Comparison of ENCODE assay signal across 12 mouse cellular contexts in the genomic region with DNA sequence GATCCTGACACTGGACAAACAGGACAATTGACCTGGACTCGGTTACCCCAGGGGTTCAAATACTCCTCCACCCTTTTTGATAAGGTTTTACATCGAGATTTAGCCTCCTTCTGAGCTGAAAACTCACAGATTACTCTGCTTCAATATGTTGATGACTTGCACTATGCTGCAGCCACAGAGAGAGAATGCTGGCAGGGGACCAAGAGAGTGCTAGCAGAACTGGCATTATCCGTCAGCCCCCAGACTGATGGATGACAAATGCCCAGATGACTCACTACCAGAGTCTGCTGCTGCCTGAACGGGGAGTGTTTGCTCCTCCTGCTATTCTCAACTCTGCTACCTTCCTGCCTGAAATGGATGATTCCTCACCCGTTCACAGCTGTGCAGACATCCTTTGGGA. TPM values are rescaled to one million over a fixed set of nuclear protein-coding genes. Genes with fewer than 3 reads are reported as not detected.
DNase-seq lines count a peak whose midpoint lies in the region.
"Had no signal": no experiment of that assay in that cellular context is flagged by ENCODE, and none has a peak within 500 bp of the region (broad histone marks: within the 10 kb centered on the region; RNA-seq: fewer than 3 reads in every experiment).

No protein-coding gene starts in this region.

- peak; percentile 49 for DNase-seq in 3T3-L1 (ENCODE audit: low read depth, low spot score)
- DNase-seq in brain, adult 2 months (ENCODE audit: low read depth, low spot score): peak; percentile 20
- DNase-seq in layer of hippocampus, adult 11-12 months (ENCODE audit: low spot score): peak; percentile 21
- DNase-seq in layer of hippocampus, adult 8-10 months (ENCODE audit: low spot score in 2 of 2): peak; percentile 2 to 8
- peak; percentile 15 for DNase-seq in layer of hippocampus, adult 9-11 months

RNA-seq across cellular contexts. Expression of a gene that starts 0.6 kb away (rescaled TPM):
- not detected for total RNA-seq in layer of hippocampus, adult 8-10 months (2022)
- total RNA-seq: adrenal gland, adult 18-20 months; adrenal gland, adult 8-10 months; adrenal gland, postnatal 14 days; adrenal gland, postnatal 36 days; common myeloid progenitor, adult 5-6 weeks; ES-E14; MEL had no signal

Comparison
In these comparisons a context has a peak if more than half of its experiments do, and no peak if none do; other contexts are left out.
1. Peak in every context shown above with its lines: DNase-seq.